Mouse (Mus musculus): ENCODE data around the gene Ccnl1. TPM values are rescaled to one million over a fixed set of nuclear protein-coding genes. Genes with fewer than 3 reads are reported as not detected.

Gene Ccnl1
- polyA plus RNA-seq, 1 experiment, result 64.3 TPM

- Histone ChIP-seq H3K27ac (ENCODE audit: insufficient read depth, low read depth, low read length) (no peak overlapping the region), H3K4me1 (ENCODE audit: control insufficient read depth, insufficient read depth, insufficient read length, low read length) (peaks cover 17% of the 10 kb centered on the region), H3K4me3 (ENCODE audit: low read depth, low read length) (no peak overlapping the region), H3K27me3 (ENCODE audit: control insufficient read depth, insufficient read depth, low read length) (no peaks in the 10 kb centered on the region), H3K36me3 (ENCODE audit: control insufficient read depth, insufficient read depth, low read length) (no peaks in the 10 kb centered on the region)
- WGBS, result 39% methylated on average over 5 of the region's 5 CpGs
- TF ChIP-seq POLR2A (IDR thresholded peaks at IDR 0.05; ENCODE audit: low read depth, low read length), result no peak
- TF ChIP-seq CTCF (IDR thresholded peaks at IDR 0.05; ENCODE audit: extremely low read depth, insufficient read length, insufficient replicate concordance, low read depth, low read length), result no peak
These were observed 32.9 kb downstream of the Ccnl1 start for GRCm38 (mm10) chr3:65925058-65925740.

GRCm38 (mm10) chr3:65922420-65922819 lies 35.6 kb downstream of the Ccnl1 start:
- no peak overlapping the region for H3K4me3 ChIP-seq (ENCODE audit: low read depth, low read length)
- no peak for TF ChIP-seq CTCF (IDR thresholded peaks at IDR 0.05; ENCODE audit: extremely low read depth, insufficient read length, insufficient replicate concordance, low read depth, low read length)
- no peak for TF ChIP-seq POLR2A (IDR thresholded peaks at IDR 0.05; ENCODE audit: low read depth, low read length)
- WGBS, result 46% methylated on average over 6 of the region's 6 CpGs
- H3K4me1 ChIP-seq (ENCODE audit: control insufficient read depth, insufficient read depth, insufficient read length, low read length), result peaks cover 2% of the 10 kb centered on the region; the same call in 1 of the 2 replicates
- no peaks in the 10 kb centered on the region for H3K27me3 ChIP-seq (ENCODE audit: control insufficient read depth, insufficient read depth, low read length)
- no peaks in the 10 kb centered on the region for H3K36me3 ChIP-seq (ENCODE audit: control insufficient read depth, insufficient read depth, low read length)
- H3K27ac ChIP-seq (ENCODE audit: insufficient read depth, low read depth, low read length), result no peak overlapping the region

- 77% methylated on average over 1 of the region's 1 CpGs for WGBS
- H3K4me1 ChIP-seq (ENCODE audit: control insufficient read depth, insufficient read depth, insufficient read length, low read length), result peaks cover 2% of the 10 kb centered on the region; the same call in 1 of the 2 replicates
- TF ChIP-seq CTCF (IDR thresholded peaks at IDR 0.05; ENCODE audit: extremely low read depth, insufficient read length, insufficient replicate concordance, low read depth, low read length) (no peak), POLR2A (IDR thresholded peaks at IDR 0.05; ENCODE audit: low read depth, low read length) (no peak)
- no peaks in the 10 kb centered on the region for H3K36me3 ChIP-seq (ENCODE audit: control insufficient read depth, insufficient read depth, low read length)
- no peak overlapping the region for H3K4me3 ChIP-seq (ENCODE audit: low read depth, low read length)
- H3K27me3 ChIP-seq (ENCODE audit: control insufficient read depth, insufficient read depth, low read length), result no peaks in the 10 kb centered on the region
- no peak overlapping the region for H3K27ac ChIP-seq (ENCODE audit: insufficient read depth, low read depth, low read length)
These were observed 36.4 kb downstream of the Ccnl1 start for GRCm38 (mm10) chr3:65921671-65922070.

- H3K27ac ChIP-seq (ENCODE audit: insufficient read depth, low read depth, low read length), result no peak overlapping the region
- peaks cover 2% of the 10 kb centered on the region; the same call in 1 of the 2 replicates for H3K4me1 ChIP-seq (ENCODE audit: control insufficient read depth, insufficient read depth, insufficient read length, low read length)
- H3K4me3 ChIP-seq (ENCODE audit: low read depth, low read length), result no peak overlapping the region
- no peaks in the 10 kb centered on the region for H3K27me3 ChIP-seq (ENCODE audit: control insufficient read depth, insufficient read depth, low read length)
- 94% methylated on average over 2 of the region's 2 CpGs for WGBS
- TF ChIP-seq POLR2A (IDR thresholded peaks at IDR 0.05; ENCODE audit: low read depth, low read length) (no peak), CTCF (IDR thresholded peaks at IDR 0.05; ENCODE audit: extremely low read depth, insufficient read length, insufficient replicate concordance, low read depth, low read length) (no peak)
- H3K36me3 ChIP-seq (ENCODE audit: control insufficient read depth, insufficient read depth, low read length), result no peaks in the 10 kb centered on the region
These were observed 39.0 kb downstream of the Ccnl1 start for GRCm38 (mm10) chr3:65919016-65919415.

GRCm38 (mm10) chr3:65912928-65913327 lies 45.1 kb downstream of the Ccnl1 start:
- TF ChIP-seq POLR2A (IDR thresholded peaks at IDR 0.05; ENCODE audit: low read depth, low read length) (no peak), CTCF (IDR thresholded peaks at IDR 0.05; ENCODE audit: extremely low read depth, insufficient read length, insufficient replicate concordance, low read depth, low read length) (no peak)
- WGBS, result 62% methylated on average over 4 of the region's 4 CpGs
- Histone ChIP-seq H3K27ac (ENCODE audit: insufficient read depth, low read depth, low read length) (no peak overlapping the region), H3K4me3 (ENCODE audit: low read depth, low read length) (no peak overlapping the region), H3K36me3 (ENCODE audit: control insufficient read depth, insufficient read depth, low read length) (no peaks in the 10 kb centered on the region), H3K27me3 (ENCODE audit: control insufficient read depth, insufficient read depth, low read length) (no peaks in the 10 kb centered on the region), H3K4me1 (ENCODE audit: control insufficient read depth, insufficient read depth, insufficient read length, low read length) (no peaks in the 10 kb centered on the region)

- TF ChIP-seq POLR2A (IDR thresholded peaks at IDR 0.05; ENCODE audit: low read depth, low read length) (no peak), CTCF (IDR thresholded peaks at IDR 0.05; ENCODE audit: extremely low read depth, insufficient read length, insufficient replicate concordance, low read depth, low read length) (no peak)
- WGBS, result 76% methylated on average over 11 of the region's 11 CpGs
These were observed 45.8 kb downstream of the Ccnl1 start for GRCm38 (mm10) chr3:65912217-65912616.

GRCm38 (mm10) chr3:65911265-65911664 lies 46.8 kb downstream of the Ccnl1 start:
- no peaks in the 10 kb centered on the region for H3K27me3 ChIP-seq (ENCODE audit: control insufficient read depth, insufficient read depth, low read length)
- no peaks in the 10 kb centered on the region for H3K36me3 ChIP-seq (ENCODE audit: control insufficient read depth, insufficient read depth, low read length)
- WGBS, result 81% methylated on average over 3 of the region's 3 CpGs
- no peak for TF ChIP-seq POLR2A (IDR thresholded peaks at IDR 0.05; ENCODE audit: low read depth, low read length)
- no peak for TF ChIP-seq CTCF (IDR thresholded peaks at IDR 0.05; ENCODE audit: extremely low read depth, insufficient read length, insufficient replicate concordance, low read depth, low read length)
- H3K4me1 ChIP-seq (ENCODE audit: control insufficient read depth, insufficient read depth, insufficient read length, low read length), result no peaks in the 10 kb centered on the region
- H3K4me3 ChIP-seq (ENCODE audit: low read depth, low read length), result no peak overlapping the region
- H3K27ac ChIP-seq (ENCODE audit: insufficient read depth, low read depth, low read length), result no peak overlapping the region

More at GRCm38 (mm10) chr3:65912217-65912616, 45.8 kb downstream of the Ccnl1 start:
- Histone ChIP-seq H3K4me1 (ENCODE audit: control insufficient read depth, insufficient read depth, insufficient read length, low read length) (no peaks in the 10 kb centered on the region), H3K27me3 (ENCODE audit: control insufficient read depth, insufficient read depth, low read length) (no peaks in the 10 kb centered on the region), H3K36me3 (ENCODE audit: control insufficient read depth, insufficient read depth, low read length) (no peaks in the 10 kb centered on the region), H3K27ac (ENCODE audit: insufficient read depth, low read depth, low read length) (no peak overlapping the region), H3K4me3 (ENCODE audit: low read depth, low read length) (no peak overlapping the region)

Measured in small intestine, adult 2 months (tissue).